Mouse (Mus musculus): ENCODE measurements around the gene Hist1h4k.

The Hist1h4k gene

GRCm38 (mm10) chr13:21721107-21721756 lies 29.1 kb downstream of the Hist1h4k start:
- in situ Hi-C loops (cut with MboI), result loop anchor here (25.0 kb wide), 1 partner anchor 309 kb away; the partner anchor contains the start of gene Zkscan3

DNA sequence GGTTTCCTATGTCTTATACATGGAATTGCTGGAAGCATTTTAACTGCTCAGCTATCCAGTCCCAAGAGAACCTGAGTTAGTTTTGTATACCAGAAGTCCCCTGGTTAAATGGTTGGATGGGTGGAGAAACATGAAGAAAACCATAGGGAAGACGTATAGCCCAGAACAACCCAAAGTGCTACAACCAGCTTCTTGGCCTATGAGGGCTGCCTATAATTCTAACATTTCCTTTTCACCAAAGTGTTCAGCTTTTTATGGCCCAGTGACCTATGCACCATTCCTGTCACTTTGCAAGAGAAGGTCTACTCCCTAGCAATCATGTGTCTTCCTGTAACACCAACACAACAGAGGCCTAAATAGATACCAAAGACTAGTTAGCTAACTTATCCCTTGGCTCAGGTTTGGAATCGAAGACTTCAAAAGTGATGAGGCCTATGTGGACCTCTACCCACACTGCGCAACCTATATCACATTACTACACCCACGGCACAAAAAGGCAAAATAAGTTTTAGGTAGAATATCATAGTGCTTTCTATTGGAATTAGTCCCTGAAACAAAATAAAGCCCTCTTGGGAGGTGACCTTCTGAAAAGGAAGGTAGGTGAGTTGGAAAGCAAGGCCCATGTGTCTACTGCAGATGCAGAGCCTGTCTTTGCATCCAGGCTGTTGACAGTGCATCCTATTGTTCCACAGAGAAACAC lies 31.8 kb downstream of the Hist1h4k start:
- in situ Hi-C loops (cut with MboI), result loop anchor here (10.0 to 25.0 kb wide), 2 partner anchors 306 to 1716 kb away; partner anchors contain the start of gene Zkscan3

DNA sequence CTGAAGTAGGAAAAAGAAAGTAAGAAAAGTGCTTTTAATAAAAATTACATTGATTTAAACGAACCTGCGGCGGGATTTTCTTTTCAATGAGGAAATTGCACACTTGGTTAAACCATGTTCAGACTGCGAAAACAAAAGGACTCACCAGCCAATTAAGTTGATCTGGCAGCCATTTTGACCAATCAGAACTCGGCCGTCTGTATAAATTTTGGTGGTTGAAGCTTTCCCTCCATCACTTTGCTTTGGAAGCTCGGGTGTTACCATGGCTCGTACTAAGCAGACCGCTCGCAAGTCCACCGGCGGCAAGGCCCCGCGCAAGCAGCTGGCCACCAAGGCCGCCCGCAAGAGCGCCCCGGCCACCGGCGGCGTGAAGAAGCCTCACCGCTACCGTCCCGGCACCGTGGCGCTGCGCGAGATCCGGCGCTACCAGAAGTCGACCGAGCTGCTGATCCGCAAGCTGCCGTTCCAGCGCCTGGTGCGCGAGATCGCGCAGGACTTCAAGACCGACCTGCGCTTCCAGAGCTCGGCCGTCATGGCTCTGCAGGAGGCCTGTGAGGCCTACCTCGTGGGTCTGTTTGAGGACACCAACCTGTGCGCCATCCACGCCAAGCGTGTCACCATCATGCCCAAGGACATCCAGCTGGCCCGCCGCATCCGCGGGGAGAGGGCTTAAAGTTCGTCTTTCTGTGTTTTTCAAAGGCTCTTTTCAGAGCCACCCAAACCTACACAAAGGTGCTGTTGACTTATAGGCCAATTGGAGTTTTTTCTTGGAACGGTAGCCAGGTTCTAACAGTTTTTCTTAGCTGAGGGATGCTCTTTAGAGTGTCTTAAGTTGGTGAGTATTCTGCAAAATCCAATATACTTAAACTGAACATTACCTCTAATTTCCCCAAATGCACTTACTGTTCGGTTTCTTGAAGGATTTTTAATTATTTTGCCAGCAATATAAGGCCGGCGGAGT lies 32.6 kb downstream of the Hist1h4k start, which contains the start of gene Hist1h3h:
Gene Hist1h3h, plus strand, starts transcription at position 263 of the 961 bp plus-strand sequence.
- in situ Hi-C loops (cut with MboI), result loop anchor here (10.0 to 25.0 kb wide), 2 partner anchors 305 to 1717 kb away; partner anchors contain the start of gene Zkscan3

- in situ Hi-C loops (cut with MboI), result loop anchor here (10.0 to 25.0 kb wide), 2 partner anchors 304 to 1718 kb away; partner anchors contain the start of gene Zkscan3
These were observed 33.5 kb downstream of the Hist1h4k start for GRCm38 (mm10) chr13:21716540-21717391.

DNA sequence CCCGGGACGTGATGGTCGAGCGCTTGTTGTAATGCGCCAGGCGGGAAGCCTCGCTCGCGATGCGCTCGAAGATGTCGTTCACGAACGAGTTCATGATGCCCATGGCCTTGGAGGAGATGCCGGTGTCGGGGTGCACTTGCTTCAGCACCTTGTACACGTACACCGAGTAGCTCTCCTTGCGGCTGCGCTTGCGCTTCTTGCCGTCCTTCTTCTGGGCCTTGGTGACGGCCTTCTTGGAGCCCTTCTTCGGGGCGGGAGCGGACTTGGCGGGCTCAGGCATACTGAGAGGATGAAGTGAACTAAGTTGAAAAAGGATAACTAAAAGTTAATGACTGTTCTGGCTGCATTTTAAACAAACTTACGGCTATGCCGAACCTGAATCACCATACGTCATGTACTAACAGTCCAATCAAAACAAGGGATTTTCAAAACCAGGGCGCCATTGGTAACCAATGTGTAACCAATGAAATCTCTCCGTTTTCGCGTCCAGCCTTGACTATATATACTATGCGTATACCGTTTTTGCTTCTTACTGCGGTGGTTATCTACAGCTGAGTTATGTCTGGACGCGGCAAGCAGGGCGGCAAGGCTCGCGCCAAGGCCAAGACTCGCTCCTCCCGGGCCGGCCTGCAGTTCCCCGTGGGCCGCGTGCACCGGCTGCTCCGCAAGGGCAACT lies 34.3 kb downstream of the Hist1h4k start, which contains the start of the genes Hist1h2bl and Hist1h2ai:
Gene Hist1h2bl, minus strand, starts transcription at position 280 of the 676 bp plus-strand sequence.
Gene Hist1h2ai, plus strand, starts transcription at position 559 of the 676 bp plus-strand sequence.
- in situ Hi-C loops (cut with MboI), result loop anchor here (10.0 to 25.0 kb wide), 2 partner anchors 304 to 1719 kb away; partner anchors contain the start of gene Zkscan3

DNA sequence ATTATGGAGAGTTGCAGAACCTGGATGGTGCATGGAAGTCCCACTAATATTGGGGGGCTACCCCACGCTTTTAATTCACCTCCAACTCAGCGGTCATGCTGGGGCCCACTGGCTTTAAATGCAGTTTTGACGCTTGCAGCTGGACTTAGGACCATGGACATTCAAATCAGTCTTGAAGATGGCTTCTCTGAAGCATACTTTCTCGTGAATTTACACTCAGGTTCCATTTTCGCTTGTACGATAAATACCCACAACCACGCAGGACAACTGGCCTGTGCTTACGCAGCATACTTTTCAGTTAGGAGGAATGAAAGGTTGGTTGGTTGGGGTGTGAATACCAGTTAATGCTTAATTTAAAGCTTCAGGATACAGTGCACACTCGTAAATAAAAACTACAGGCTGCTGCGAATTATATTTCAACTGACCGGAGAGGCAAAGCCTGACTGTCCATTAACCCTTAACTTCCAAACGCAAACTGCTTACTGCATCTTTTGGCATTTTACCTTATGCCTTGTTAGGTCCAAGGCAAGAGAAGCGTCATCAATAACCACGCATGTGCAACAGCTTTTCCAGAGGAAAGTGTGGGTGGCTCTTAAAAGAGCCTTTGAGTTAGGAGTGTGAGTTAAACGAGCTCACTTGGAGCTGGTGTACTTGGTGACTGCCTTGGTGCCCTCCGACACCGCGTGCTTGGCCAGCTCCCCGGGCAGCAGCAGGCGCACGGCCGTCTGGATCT lies 35.0 kb downstream of the Hist1h4k start:
- in situ Hi-C loops (cut with MboI), result loop anchor here (10.0 to 25.0 kb wide), 2 partner anchors 303 to 1720 kb away; partner anchors contain the start of gene Zkscan3

DNA sequence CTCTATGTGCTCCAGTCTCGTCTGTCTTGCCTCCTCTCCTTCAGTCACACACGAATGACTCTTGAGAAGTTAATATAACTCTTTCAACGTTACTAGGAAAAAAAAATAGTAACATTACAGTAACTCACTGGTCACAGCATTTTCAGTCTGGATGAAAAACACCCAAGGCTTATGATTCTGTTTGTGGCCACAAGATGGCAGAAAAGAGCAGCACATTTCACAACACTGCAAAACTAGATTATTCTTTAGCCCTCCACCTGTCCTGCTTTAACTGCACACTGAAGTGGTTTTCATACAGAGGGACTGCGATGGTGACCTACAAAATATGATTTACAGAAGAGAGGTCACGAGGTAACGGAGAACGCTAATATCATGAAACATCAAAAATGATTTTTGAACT lies 35.6 kb downstream of the Hist1h4k start:
- in situ Hi-C loops (cut with MboI), result loop anchor here (5.0 to 25.0 kb wide), 4 partner anchors 302 to 1720 kb away; partner anchors contain the start of gene Zkscan3

DNA sequence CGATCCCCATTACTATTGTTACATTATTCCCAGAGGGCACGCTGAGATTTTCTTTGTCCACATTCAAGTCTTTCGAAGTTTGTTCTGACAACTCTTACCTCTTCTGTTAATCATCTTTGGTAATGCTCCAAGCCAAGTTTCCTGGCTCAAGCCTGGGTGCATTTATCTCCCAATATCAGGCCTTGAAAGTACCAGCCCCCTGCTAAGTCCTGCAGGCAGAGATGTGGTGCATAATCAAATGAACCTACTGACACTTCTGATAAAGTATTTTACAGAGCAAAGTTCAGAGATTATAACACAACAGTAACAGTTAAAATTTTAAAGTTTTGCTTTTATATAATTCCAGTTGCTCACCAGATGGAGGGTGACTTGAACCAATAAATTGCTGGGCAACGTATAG lies 38.6 kb downstream of the Hist1h4k start:
- in situ Hi-C loops (cut with MboI), result loop anchor here (5.0 to 25.0 kb wide), 4 partner anchors 299 to 1723 kb away; partner anchors contain the start of gene Zkscan3

GRCm38 (mm10) chr13:21710821-21711525 lies 39.3 kb downstream of the Hist1h4k start:
- in situ Hi-C loops (cut with MboI), result loop anchor here (5.0 to 25.0 kb wide), 4 partner anchors 299 to 1724 kb away; partner anchors contain the start of gene Zkscan3

- in situ Hi-C loops (cut with MboI), result loop anchor here (5.0 to 25.0 kb wide), 4 partner anchors 298 to 1725 kb away; partner anchors contain the start of gene Zkscan3
These were observed 40.1 kb downstream of the Hist1h4k start for GRCm38 (mm10) chr13:21710031-21710711.

DNA sequence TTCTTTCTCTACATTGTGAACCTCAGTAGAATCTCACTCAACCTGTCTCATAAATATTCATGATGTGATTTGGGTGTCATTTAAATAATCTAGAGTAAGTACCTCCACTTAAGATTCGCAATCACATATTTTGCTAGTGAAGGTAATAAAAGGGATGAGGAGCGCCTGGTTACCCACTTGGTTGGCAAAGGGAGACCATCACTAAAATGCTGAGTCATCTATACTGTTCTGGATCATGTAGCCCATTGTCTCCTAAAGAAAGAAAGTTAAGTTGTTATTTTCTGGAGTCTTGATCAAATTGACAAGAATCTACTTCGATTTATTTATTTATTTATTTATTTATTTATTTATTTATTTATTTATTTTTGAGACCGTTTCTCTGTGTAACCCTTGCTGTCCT lies 43.6 kb downstream of the Hist1h4k start:
- in situ Hi-C loops (cut with MboI), result loop anchor here (25.0 kb wide), 1 partner anchor 294 kb away; the partner anchor contains the start of gene Zkscan3
